Mouse (Mus musculus): ENCODE results near the gene Fgfr2.
A peak's percentile ranks its signal among the peaks of the same experiment; 100 is the strongest.

Gene Fgfr2

GRCm38 (mm10) chr7:132711579-132711978, 411.6 kb downstream of the Fgfr2 start:
- DNase-seq, result no peak

GRCm38 (mm10) chr7:132705130-132705529, 418.0 kb downstream of the Fgfr2 start:
- DNase-seq, result no peak

GRCm38 (mm10) chr7:132704310-132704875, 418.8 kb downstream of the Fgfr2 start:
- DNase-seq, result no peak

DNA sequence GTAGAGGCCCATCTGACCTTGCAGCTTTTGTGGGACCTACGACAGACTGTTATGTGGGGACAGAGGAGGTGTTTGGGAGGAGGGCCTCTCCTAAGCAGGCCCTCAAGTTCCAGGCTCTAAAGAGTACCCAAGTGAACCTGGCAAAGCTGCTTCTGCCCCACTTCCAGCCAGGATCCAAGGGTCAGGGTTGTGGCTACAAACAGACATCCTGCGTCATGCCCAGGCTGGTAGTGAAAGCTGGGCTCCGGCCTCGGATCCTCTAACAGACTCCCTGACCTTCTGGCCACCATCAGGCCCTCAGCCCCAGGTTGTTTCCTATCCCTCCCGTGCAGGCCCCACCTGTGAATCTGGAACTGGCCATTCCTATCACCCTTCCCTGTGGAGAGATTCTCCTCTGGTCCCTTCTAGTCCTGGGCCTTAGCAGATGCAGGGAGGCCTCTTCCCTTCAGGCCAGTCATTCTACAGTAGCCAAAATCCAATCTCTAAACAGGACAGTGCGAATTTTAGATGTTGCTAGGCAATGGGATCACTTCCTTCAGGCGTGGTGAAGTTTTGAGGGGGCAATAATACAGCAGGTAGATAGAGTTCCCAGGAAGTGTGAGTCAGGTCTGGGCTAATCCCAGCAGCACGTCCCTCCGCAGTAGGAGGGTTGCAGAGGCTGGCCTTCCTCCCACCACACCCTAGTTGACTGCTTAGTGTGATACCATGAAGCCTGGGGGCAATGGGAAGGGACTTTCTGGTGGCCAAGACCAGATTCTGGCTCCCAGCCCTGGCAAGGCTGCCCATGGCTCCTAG, 419.4 kb downstream of the Fgfr2 start:
- no peak for DNase-seq

DNA sequence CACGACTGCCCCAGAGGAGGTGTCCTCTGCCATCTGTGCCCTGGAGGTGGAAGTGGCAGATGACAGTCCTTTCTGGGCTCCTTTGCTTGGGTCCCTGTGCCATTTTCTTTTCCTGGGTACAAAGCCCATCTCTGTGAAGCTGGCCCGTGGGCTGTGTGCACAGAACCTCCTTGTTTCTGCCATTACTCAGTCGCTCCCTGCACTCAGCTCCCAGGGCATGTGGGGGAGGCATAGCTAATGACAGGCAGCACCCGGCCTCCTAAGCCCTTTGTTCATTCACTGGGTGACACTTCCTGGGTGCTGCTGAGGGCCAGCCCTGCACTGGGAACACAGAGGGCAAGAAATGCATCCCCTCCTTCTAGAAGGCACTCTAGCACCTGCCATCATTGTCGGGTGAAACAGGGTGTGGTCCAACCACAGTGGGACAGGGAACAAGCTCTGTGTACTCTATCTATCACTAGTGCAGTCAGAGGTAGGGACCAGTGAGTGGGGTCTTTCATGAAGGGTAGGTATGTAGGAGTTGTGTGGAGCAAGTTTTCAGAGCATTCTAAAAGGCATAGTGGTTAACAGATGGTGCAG, 420.6 kb downstream of the Fgfr2 start:
- no peak for DNase-seq

DNA sequence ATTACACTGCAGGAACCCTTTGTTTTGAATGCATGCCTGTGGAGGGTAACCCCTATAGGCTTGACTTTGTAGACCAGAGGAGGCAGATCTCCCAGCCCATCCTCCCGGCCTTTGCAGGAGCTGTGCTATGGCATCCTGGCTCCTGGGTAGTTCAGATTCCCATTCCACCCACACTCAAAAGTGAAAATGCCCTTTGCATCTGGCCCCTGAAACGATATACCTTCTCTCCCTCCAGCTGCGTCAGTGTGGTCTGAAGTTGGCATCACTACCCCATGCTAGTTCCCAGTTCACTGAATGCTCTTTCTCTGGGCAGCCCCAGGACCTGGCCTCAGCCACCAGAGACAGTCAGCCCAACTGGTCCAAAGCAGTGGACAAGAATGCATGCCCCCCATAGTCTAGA, 421.1 kb downstream of the Fgfr2 start:
- DNase-seq, result no peak

DNA sequence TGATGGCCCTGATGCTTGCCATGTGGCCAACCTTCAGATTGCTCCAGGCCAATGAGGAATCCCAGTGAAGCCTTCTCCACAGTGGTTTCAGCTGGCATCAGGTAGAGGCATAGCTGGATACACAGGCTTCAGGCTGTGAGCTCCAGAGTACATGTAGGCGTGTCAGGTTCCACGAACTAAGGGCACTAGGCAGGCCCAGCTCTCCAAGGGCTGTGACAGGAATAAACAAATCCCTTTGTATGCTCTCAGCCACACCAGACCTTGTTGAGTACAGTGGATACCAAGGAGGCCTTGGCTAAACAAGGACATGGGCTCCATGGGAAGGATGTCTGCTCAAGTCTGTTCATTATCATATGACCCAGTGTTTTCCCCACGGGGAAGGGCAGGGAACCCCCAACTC, 421.7 kb downstream of the Fgfr2 start:
- no peak for DNase-seq

DNA sequence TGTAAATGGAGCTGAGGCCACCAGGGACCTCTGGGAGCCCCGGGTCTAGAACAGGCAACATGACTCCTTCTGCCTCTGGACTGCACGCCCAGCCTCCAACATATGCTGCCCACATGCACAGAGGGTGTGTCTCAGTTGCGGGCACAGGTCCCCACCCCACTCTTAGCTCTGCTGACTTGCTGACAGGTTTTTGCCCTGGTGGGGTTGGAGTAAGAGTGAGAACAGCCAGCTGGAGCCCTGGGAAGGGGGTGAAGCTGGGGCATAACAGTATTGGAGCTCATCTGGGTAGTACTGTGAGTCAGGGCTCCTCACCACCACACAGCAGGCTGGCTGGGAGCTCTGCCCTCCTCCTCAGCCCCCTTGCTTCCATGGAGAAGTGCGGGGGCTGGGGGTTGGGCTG, 423.0 kb downstream of the Fgfr2 start:
- no peak for DNase-seq

DNA sequence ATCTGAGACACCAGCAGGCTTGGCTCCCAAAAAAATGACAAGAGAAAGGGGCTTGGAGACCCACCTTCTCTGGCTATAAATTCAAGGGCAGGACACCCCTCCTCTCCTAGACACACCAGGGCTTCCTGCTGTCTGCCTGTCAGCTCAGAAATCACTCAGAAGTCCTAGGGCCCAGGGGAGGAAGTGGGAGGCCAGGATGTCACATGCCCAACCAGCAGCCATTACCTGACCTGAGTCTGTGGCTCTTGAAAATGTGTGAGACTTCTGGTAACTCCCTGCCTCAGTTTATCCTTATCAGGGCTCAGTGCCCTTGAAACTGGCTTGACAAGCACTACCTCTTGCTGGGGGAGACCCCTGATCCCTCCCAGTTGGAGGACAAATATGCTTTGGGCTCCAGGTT, 423.5 kb downstream of the Fgfr2 start:
- no peak for DNase-seq

DNA sequence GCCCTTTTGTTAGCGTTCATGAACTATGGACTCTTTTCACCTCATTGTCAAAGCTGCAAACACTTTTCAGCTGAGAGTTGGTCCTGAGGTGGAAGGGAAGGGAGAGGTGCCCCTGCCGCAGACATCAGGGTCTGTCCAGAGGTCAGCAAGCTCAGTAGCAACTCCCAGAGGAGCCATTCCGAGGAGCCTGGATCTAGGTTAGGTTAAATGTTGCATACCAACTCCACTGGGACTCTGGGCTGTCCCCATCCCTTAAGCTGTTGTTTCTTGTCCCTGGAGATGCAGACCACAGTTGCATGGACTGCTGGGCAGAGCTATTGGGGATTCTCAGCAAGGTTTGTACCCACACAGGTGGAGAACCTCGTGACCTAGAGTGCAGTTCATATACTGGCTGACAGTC, 424.0 kb downstream of the Fgfr2 start:
- no peak for DNase-seq

DNA sequence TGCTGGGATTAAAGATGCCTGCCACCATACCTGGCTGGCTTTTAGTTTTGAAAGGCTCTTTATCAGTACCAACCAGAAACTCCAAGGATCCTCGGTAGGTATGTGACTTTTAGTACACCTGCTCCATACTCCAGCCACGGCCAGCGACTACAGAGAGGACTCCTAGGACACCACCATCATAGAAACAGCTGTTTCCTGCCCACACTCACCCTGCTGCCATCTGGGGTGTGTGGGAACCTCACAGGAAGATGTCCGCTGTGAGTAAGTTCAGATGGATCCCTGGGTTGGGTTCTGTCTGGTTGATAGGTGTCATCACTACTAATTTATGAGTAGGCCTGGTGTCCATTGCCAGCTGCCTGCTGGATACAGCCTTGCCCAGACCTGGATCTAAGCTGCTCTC, 424.4 kb downstream of the Fgfr2 start:
- no peak for DNase-seq

- no peak for DNase-seq
Observed at GRCm38 (mm10) chr7:132697258-132697796, 425.8 kb downstream of the Fgfr2 start.

DNA sequence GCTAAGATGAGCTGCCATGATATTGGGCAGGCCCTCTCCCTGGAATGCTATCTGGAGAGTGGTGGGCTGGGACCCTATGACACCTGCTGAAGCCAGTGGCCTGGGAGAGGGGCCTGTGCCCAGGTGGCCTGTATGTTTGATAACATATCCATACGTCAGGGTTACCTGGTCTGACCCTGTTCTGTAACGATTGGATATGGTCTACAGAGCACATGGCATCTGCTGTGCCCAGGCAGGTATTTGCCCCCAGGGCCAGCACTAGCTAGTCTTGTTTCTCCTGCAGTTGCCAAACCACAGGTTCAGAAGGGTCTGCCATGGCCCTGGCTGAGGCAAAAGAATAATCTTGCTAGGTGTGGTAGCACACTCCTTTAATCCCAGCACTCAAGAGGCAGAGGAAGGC, 429.6 kb downstream of the Fgfr2 start:
- DNase-seq, result peak; percentile 86

DNA sequence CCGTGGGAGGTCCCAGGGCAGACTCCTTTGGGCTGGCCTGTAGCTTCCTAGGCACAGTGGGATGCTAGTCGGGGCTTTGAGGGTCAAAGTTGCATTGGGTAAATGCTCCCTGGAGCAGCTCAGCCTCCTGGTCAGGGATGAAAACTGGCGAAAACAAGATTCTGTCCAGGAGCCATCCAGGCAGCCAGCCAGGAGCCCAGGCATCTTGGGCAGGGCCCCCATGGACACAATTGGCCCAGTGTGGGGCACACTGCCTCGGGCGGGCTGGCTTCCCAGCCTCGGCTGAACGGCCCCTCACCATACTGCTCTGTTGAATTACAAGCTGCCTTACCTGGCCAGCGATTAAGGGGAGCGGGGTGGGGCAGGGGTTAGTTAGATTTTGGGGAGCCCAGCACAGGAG, 430.4 kb downstream of the Fgfr2 start:
- DNase-seq, result peak; percentile 79

- DNase-seq, result no peak
Observed at GRCm38 (mm10) chr7:132690716-132691472, 432.3 kb downstream of the Fgfr2 start.

DNA sequence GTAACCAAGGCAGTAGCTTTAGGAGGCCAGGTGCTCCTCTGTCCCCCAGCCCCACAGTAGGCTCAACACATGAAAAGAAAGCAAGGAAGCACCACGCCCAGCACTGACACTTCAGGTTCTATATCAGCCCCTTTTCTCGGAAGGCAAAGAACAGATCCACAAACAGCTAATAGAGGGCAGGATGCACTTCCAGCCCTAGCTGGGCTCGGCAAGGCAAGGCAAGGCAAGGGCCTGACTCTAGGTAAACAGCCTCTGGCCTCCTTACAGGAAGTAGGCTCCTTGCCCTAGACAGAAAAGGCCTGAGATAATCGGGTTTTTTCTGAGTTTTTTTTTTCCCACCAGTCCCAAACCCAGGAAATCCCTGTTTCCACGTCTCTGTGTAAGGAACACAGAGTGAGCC, 433.4 kb downstream of the Fgfr2 start:
- DNase-seq, result no peak

GRCm38 (mm10) chr7:132688721-132689120, 434.4 kb downstream of the Fgfr2 start:
- no peak for DNase-seq

- DNase-seq, result no peak
Observed at GRCm38 (mm10) chr7:132687897-132688296, 435.3 kb downstream of the Fgfr2 start.

DNA sequence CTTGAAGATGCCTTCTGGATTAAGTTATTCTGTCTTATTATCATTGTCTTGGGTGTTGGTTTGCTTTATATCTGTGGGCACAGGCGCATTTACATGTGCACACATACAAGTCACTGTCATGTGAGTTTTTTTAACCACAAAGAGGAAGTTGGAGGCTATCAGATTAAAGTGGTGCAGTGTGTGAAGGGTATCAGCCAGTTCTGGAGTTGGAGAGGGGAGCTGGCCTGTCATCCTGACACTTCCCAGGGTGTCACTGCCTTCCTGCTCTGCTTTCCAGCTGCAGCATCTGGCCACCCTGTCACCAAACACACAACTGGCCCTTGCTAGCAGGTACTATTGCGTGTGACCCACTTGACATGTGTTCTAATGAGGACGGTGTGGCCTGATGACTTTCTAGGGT, 436.6 kb downstream of the Fgfr2 start:
- DNase-seq, result no peak

GRCm38 (mm10) chr7:132683923-132684322, 439.2 kb downstream of the Fgfr2 start:
- DNase-seq, result no peak

DNA sequence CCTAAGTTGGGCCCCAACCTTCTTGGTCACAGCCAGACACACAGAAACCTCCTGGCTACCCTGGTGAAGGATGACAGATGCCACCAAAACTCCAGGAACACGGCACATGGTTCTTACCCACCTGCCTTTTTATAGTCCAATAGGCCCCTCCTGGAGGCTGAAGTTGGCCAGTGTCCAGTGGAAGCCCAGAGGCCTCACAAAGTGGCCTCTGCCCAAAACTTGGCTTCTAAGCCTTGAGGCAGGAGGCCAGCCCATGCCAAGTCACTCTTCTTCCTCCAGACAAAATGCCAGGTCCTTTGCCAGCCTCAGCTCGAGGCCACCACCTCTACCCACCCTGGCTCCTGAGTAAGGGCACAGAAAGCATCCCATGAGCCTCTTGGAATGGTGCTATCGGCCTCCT, 440.2 kb downstream of the Fgfr2 start:
- no peak for DNase-seq

GRCm38 (mm10) chr7:132682336-132682735, 440.8 kb downstream of the Fgfr2 start:
- DNase-seq, result no peak

DNA sequence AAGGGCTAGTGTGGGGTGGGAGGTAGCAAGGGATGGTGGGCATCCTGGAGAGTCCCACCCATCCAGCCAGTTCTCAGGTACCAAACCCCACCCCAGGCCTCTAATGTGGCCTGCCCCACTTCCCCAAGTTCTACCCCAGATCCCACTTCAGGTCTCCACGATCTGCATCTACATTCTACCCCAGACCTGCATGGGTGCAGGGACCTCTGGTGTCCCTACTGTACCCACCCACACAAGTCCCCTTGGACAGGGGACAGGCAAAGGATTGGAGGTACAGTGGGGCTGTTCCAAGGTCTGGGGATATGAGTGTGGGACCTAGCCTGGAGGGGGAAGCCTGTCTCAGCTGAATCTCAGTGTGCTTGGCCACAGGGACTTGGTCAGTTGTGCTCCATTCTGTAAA, 441.3 kb downstream of the Fgfr2 start:
- DNase-seq, result no peak

All from kidney, adult 11 months (tissue).